Mouse (Mus musculus): ENCODE results near the gene Adamts4.
"Not testable (repeated sequence)": the region's sequence is repeated elsewhere in the genome, so short reads cannot be mapped to it uniquely, and the experiment has no call there.

Gene Adamts4

GRCm38 (mm10) chr1:171231844-171232243 is 18.4 kb upstream of the Adamts4 start:
- DNase-seq (ENCODE audit: low spot score): no peak

GRCm38 (mm10) chr1:171232348-171232747 is 17.9 kb upstream of the Adamts4 start:
- no peak for DNase-seq (ENCODE audit: low spot score)

GRCm38 (mm10) chr1:171232800-171233730 is 17.2 kb upstream of the Adamts4 start:
- DNase-seq (ENCODE audit: low spot score): peak; percentile 47

GRCm38 (mm10) chr1:171234126-171234525 is 16.1 kb upstream of the Adamts4 start, which contains the start of gene Fcer1g:
Gene Fcer1g (minus strand): TSS chr1:171234365.
- DNase-seq (ENCODE audit: low spot score): no peak

- no peak for DNase-seq (ENCODE audit: low spot score)
Measured at GRCm38 (mm10) chr1:171234538-171234937, 15.7 kb upstream of the Adamts4 start.

- no peak for DNase-seq (ENCODE audit: low spot score)
Measured at GRCm38 (mm10) chr1:171235791-171236190, 14.4 kb upstream of the Adamts4 start.

- DNase-seq (ENCODE audit: low spot score): no peak
Measured at GRCm38 (mm10) chr1:171237438-171237837, 12.8 kb upstream of the Adamts4 start.

GRCm38 (mm10) chr1:171238463-171238862 is 11.8 kb upstream of the Adamts4 start:
- DNase-seq (ENCODE audit: low spot score): peak; percentile 54

GRCm38 (mm10) chr1:171239992-171240744 is 10.1 kb upstream of the Adamts4 start:
- DNase-seq (ENCODE audit: low spot score): no peak

- DNase-seq (ENCODE audit: low spot score): no peak
Measured at GRCm38 (mm10) chr1:171240911-171241310, 9.3 kb upstream of the Adamts4 start.

GRCm38 (mm10) chr1:171241952-171242351 is 8.3 kb upstream of the Adamts4 start:
- not testable (repeated sequence) for DNase-seq (ENCODE audit: low spot score)

GRCm38 (mm10) chr1:171245353-171245752 is 4.9 kb upstream of the Adamts4 start:
- DNase-seq (ENCODE audit: low spot score): no peak

- DNase-seq (ENCODE audit: low spot score): peak; percentile 97
Measured at GRCm38 (mm10) chr1:171246709-171247452, 3.3 kb upstream of the Adamts4 start.

- DNase-seq (ENCODE audit: low spot score): no peak
Measured at GRCm38 (mm10) chr1:171247453-171247841, 2.8 kb upstream of the Adamts4 start.

- DNase-seq (ENCODE audit: low spot score): no peak
Measured at GRCm38 (mm10) chr1:171247916-171248315, 2.3 kb upstream of the Adamts4 start.

- DNase-seq (ENCODE audit: low spot score): no peak
Measured at GRCm38 (mm10) chr1:171248386-171249226, 1.6 kb upstream of the Adamts4 start.

- no peak for DNase-seq (ENCODE audit: low spot score)
Measured at GRCm38 (mm10) chr1:171250680-171251593, 716 bp downstream of the Adamts4 start, which contains the start of gene Ndufs2. Gene Ndufs2 (minus strand): TSS chr1:171251388.

- no peak for DNase-seq (ENCODE audit: low spot score)
Measured at GRCm38 (mm10) chr1:171251594-171252324, 1.5 kb downstream of the Adamts4 start.

- no peak for DNase-seq (ENCODE audit: low spot score)
Measured at GRCm38 (mm10) chr1:171252415-171252814, 2.2 kb downstream of the Adamts4 start.

Data from c-Kit-positive CD71-positive TER-119-positive erythroid progenitor cells, embryonic 14.5 days (primary cell).